Mouse (Mus musculus) lung, adult 2 months (tissue): Measurements from ENCODE around the gene Gon7. TPM values are rescaled to one million over a fixed set of nuclear protein-coding genes. Genes with fewer than 3 reads are reported as not detected.

ENCODE experiments used
- DNase-seq: peaks from one replicate; pipeline ENCODE4 v3.0.0; 2022
- H3K4me1 ChIP-seq: fragments of 200-500 bp; 2 replicates; pipeline ENCODE4 v1.6.1; 2011; ENCODE audit warnings: low read length; ENCODE audit not compliant: control insufficient read depth, insufficient read depth
- H3K4me3 ChIP-seq: fragments of 200-500 bp; replicated peaks from 2 replicates; pipeline ENCODE3; 2011; ENCODE audit warnings: low read depth, mild to moderate bottlenecking, control low read depth, low read length; ENCODE audit errors: extremely low read depth
- CTCF ChIP-seq: fragments of 200-500 bp; IDR thresholded peaks from 2 replicates; pipeline ENCODE4 v1.5.1; 2011; ENCODE audit warnings: mild to moderate bottlenecking, low read length, control low read depth; ENCODE audit not compliant: insufficient read depth
- POLR2A ChIP-seq: fragments of 200-500 bp; IDR thresholded peaks from 2 replicates; pipeline ENCODE4 v1.6.1; 2011; ENCODE audit warnings: low read depth, mild to moderate bottlenecking, control low read depth, low read length, borderline replicate concordance; ENCODE audit errors: extremely low read depth
- WGBS: fragments of 180-500 bp; shearing (Covaris S2); methylation state at CpG from one replicate; pipeline ENCODE4 v1.1.7; 2018; 5-methylcytosine and 5-hydroxymethylcytosine counted together
- polyA plus RNA-seq: library from polyadenylated mRNA; depleted of rRNA; stranded (reverse); fragments of >200 nt; gene quantifications from 2 replicates; pipeline ENCODE4 v1.2.3, GENCODE M21; 2012; rRNA removed

Gon7 gene
- polyA plus RNA-seq, 1 experiment = 13.3 TPM

DNA sequence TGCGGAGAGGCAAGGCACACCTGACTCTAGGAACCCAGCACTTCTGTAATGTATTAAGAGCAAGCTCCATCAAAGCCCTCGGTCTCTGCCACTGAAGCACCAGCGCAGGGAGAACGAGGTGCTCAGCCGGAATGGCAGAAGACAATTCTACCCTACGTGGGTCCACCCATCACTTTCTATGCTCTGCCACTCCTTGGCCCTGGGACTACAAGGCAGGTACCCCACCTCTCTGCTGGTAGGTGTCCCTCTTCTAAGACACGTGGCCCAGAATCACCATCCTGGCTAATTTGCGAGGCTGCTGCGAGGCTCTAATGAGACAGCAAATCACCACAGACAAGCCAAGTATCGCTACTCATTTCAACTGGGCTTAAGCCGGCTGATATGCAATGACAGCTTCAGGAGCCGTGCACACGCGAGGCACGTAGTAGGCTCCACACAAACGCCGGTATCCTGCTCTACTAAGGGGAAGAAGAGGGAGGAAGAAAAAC is 53.6 kb downstream of the Gon7 start:
- TF ChIP-seq CTCF (no peak), POLR2A (no peak)
- peak overlapping the region; percentile 76 for H3K4me3 ChIP-seq
- no peak for DNase-seq
- WGBS = 17% methylated on average over 17 of the region's 17 CpGs
- H3K4me1 ChIP-seq = peaks cover 11% of the 10 kb centered on the region; the same call in 1 of the 2 replicates

DNA sequence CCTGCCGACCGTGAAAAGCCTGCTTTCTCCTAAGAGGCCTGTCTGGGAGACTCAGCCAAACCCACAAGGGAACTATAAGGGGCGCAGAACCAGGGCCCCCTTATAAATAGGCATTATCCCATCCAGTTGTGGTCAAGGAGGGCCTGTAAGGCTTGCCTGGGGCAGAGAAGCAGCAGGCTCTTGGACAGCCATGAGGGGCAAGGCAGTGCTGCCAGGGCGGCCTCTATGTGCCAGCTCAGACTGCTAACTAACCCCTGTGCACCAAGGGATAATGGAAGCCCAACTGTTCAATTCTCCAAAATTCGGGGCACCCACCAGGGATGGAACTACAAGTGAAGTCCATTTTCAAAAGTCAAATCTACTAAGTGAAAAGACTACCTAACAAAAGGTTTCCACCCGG is 54.2 kb downstream of the Gon7 start:
- Histone ChIP-seq H3K4me1 (peaks cover 11% of the 10 kb centered on the region; the same call in 1 of the 2 replicates), H3K4me3 (peak overlapping the region; percentile 4)
- DNase-seq = no peak
- 54% methylated on average over 6 of the region's 6 CpGs for WGBS
- TF ChIP-seq POLR2A = no peak
- TF ChIP-seq CTCF = no peak

Other genes with a start within 250 kb of the Gon7 start
- gene Chga, start 202.8 kb downstream of the Gon7 start, polyA plus RNA-seq = 0.25 and 1.0 TPM in 2 replicates
- gene Itpk1, start 52.9 kb downstream of the Gon7 start, polyA plus RNA-seq = 23.0 and 26.3 TPM in 2 replicates
- 0.45 and 0.63 TPM in 2 replicates for gene Moap1, start 14.1 kb downstream of the Gon7 start, polyA plus RNA-seq
- 2.1 and 2.6 TPM in 2 replicates for gene Tmem251, start 14.0 kb downstream of the Gon7 start, polyA plus RNA-seq
- gene Gm28051, start within 50 bp of the Gon7 start, polyA plus RNA-seq = not detected in 2 replicates
- gene Ubr7, start 164 bp upstream of the Gon7 start, polyA plus RNA-seq = 11.4 and 14.6 TPM in 2 replicates
- gene Gm20604, start 869 bp upstream of the Gon7 start, polyA plus RNA-seq = 1.5 and 2.8 TPM in 2 replicates
- 18.2 and 22.5 TPM in 2 replicates for gene Btbd7, start 120.7 kb upstream of the Gon7 start, polyA plus RNA-seq
- not detected in 2 replicates for gene Cox8c, start 141.5 kb upstream of the Gon7 start, polyA plus RNA-seq
- 1.8 and 2.2 TPM in 2 replicates for gene Unc79, start 191.1 kb upstream of the Gon7 start, polyA plus RNA-seq